Mouse (Mus musculus) left cerebral cortex, adult 8-10 months (tissue): Measurements from ENCODE around the gene Vmn1r228. TPM values are rescaled to one million over a fixed set of nuclear protein-coding genes. Genes with fewer than 3 reads are reported as not detected.

Experiments used
- DNase-seq, 2 experiments: peaks; one replicate each; pipeline ENCODE4 v3.0.0; 2022; ENCODE audit warnings: low spot score in 2 of 2
- total RNA-seq, 4 experiments: library from RNA; stranded (reverse); gene quantifications; 2 replicates each; pipeline ENCODE4 v1.2.4; 2022

The Vmn1r228 gene
- total RNA-seq: not detected

DNA sequence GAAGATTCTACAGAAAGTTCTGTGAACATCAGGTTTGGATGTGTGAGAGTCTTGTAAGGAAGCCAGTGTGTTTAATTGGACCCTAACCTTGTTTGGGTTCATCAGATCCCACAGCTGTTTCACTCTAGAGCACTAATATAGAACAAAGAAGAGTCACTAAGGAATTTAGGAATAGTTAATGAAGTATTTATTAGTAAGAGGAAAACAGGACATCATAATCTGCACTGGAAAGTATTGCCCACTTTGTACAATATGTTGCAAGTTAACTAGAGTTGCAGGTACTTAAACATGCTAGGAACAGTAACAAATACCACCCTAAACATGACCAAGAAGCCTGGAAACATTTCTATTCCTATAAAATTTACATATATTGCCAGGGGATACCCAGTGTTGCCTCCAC is at the start of gene Vmn1r228:
TSS of gene Vmn1r228 (minus strand) at position 101 of the 400 bp plus-strand sequence.
- DNase-seq: no peak

DNA sequence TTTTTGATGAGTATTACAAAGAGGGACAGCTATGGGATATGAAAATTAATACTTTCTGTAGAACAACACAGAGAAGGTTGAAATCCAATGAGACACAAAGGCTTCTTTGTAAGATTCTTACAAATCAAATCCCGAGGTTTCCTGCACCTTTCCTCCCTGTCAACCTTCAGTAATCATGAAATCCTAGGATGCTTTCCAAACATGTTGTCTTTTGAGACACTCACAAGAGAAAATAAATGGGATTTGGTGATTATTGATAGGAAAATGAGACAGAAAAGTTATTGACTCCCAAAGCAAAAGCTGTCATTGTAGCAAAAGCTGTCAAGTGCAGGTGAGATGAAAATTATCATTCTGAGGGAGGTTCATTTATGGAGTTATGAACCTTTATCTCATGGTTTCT is 25.3 kb upstream of the Vmn1r228 start, which contains the start of gene Vmn1r229:
TSS of gene Vmn1r229 (plus strand) at position 301 of the 400 bp plus-strand sequence.
- DNase-seq: no peak

DNA sequence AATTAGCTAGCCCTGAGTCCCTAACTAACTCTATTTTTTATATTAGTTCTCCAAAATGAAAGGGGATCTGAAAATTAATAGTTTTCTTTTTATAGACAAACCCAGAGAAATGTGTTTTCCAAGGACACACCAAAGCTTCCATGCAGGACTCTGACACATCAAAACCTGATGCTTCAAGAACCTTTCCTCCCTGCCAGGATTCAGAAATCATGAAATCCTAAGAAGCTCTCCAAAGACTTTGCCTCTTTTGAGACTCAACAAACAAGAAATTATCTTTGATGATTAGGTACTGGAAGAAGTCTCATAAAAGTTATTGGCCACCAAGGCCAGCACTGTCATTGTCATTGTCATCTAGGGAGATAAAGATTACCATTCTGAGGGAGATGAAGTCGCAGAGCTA is 56.4 kb downstream of the Vmn1r228 start, which contains the start of gene Vmn1r227:
TSS of gene Vmn1r227 (plus strand) at position 301 of the 400 bp plus-strand sequence.
- DNase-seq: no peak

Other genes starting within 250 kb of the Vmn1r228 start
- gene Vmn2r109, start 221.4 kb downstream of the Vmn1r228 start, total RNA-seq: not detected
- gene Vmn2r110, start 189.7 kb downstream of the Vmn1r228 start, total RNA-seq: not detected
- not detected for gene Fpr-rs3, start 161.3 kb downstream of the Vmn1r228 start, total RNA-seq
- not detected for gene Vmn1r226, start 103.3 kb downstream of the Vmn1r228 start, total RNA-seq
- not detected for gene Vmn1r227, start 56.3 kb downstream of the Vmn1r228 start, total RNA-seq
- gene Vmn1r229, start 25.4 kb upstream of the Vmn1r228 start, total RNA-seq: under 1 TPM; 0.02 to 0.07 (median 0.06) TPM
- gene Vmn1r230, start 54.3 kb upstream of the Vmn1r228 start, total RNA-seq: not detected
- gene Vmn1r231, start 118.9 kb upstream of the Vmn1r228 start, total RNA-seq: not detected
- gene Vmn1r232, start 133.6 kb upstream of the Vmn1r228 start, total RNA-seq: under 1 TPM in 1 of 4 experiments, not detected in 3; 0.22 TPM
- 100 to 1,000 TPM; 521 to 550 (median 536) TPM for gene Ppp2r1a, start 159.2 kb upstream of the Vmn1r228 start, total RNA-seq
- not detected for gene Vmn1r233, start 210.3 kb upstream of the Vmn1r228 start, total RNA-seq
- 10 to 100 TPM; 20.2 to 20.9 (median 20.8) TPM for gene Zfp160, start 222.7 kb upstream of the Vmn1r228 start, total RNA-seq